Mouse (Mus musculus): ENCODE measurements at regions not wholly inside any gene's neighbourhood (a gene's known extent, or its start where the extent isn't known, plus 50 kb on each side); places are given as distances from the start of the nearest gene placed in this dataset.
"Not testable (repeated sequence)": the region's sequence is repeated elsewhere in the genome, so short reads cannot be mapped to it uniquely, and the experiment has no call there.

DNA sequence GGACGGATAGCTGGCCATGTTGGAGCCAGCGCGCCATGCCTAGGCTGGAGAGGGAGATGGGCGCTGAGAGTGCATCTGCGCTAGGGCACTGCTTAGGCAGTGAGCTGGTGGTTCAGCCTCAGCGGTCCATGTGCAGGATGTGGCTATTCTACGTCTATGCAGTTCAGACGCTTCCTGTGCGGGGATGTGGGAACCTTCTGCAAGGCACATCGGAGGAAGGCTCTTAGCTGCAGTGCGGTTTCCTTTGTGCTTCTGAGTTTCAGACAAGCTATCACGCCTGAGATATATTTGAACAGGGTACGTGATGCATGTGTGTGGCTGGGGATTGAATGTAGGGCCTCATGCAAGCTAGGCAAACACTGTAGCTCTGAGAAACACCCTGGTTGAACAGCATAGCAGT, 54.4 kb upstream of the Lrpprc start:
- H3K4me1 ChIP-seq = no peaks in the 10 kb centered on the region
- WGBS = 92% methylated on average over 13 of the region's 13 CpGs
- no peak overlapping the region for H3K4me3 ChIP-seq
- 0 out of 2 replicates have a peak, but pooled peaks cover 4% of the 10 kb centered on the region for H3K27me3 ChIP-seq (ENCODE audit: low read depth, poor library complexity, severe bottlenecking)
- no peak overlapping the region for H3K27ac ChIP-seq
- no peaks in the 10 kb centered on the region for H3K36me3 ChIP-seq
- DNase-seq (ENCODE audit: low spot score) = no peak
- H3K9me3 ChIP-seq (replicated peaks) = no peaks in the 10 kb centered on the region

DNA sequence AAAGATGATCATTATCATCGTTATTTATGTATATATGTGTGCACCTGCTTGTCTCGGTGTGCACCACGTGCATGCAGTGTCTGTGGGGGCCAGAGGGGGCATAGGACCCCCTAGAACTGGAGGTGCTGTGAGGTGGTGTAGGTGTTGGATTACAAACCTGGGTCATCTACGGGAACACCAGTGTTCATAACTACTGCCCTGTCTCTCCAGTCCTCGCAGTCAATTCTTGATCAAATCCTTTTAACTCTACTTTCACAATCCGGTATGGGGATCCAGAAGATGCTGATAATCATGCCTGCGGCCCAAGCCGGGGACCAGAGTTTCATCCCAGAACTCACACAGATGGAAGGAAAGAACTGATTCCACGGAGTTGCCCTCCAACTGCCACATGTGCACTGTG, 55.6 kb upstream of the Lrpprc start:
- 91% methylated on average over 9 of the region's 9 CpGs for WGBS
- DNase-seq (ENCODE audit: low spot score) = no peak
- H3K4me1 ChIP-seq = no peaks in the 10 kb centered on the region
- no peaks in the 10 kb centered on the region for H3K9me3 ChIP-seq (replicated peaks)
- H3K4me3 ChIP-seq = no peak overlapping the region
- 0 out of 2 replicates have a peak, but pooled peaks cover 4% of the 10 kb centered on the region for H3K27me3 ChIP-seq (ENCODE audit: low read depth, poor library complexity, severe bottlenecking)
- no peak overlapping the region for H3K27ac ChIP-seq
- no peaks in the 10 kb centered on the region for H3K36me3 ChIP-seq

DNA sequence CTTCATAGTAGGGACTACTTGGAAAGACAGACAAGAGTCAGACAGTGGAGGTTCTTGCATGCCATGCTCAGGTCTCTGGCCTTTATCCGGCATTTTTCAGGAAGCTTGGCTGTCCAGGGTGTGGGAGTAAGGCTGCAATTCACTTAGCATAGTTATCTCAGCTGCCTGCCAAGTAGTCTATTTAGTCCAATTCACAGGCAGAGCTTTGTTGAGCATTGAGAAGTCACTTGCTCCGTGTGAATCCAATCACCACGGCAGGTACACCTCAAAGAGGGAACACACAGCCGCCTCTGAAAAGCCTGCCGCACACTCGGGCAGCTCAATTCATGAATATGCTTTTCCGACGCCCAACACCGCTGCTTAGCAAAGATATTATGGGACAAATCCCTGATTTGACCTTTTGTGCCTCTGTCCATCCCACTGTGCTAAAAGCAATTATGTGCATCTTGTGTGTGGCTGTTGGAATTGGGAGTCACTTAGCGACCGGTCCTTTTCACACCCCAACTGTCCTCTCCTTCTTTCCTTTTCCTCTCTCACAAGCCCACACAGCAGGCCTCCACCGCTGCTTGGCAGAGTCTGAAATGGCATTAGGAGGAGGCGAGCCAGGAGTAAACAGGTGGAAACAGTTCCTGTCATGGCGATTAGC, 57.9 kb upstream of the Lrpprc start:
- H3K27me3 ChIP-seq (ENCODE audit: low read depth, poor library complexity, severe bottlenecking) = 0 out of 2 replicates have a peak, but pooled peaks cover 4% of the 10 kb centered on the region
- H3K4me3 ChIP-seq = no peak overlapping the region
- H3K27ac ChIP-seq = no peak overlapping the region
- no peaks in the 10 kb centered on the region for H3K4me1 ChIP-seq
- no peak for DNase-seq (ENCODE audit: low spot score)
- no peaks in the 10 kb centered on the region for H3K36me3 ChIP-seq
- H3K9me3 ChIP-seq (replicated peaks) = no peaks in the 10 kb centered on the region
- WGBS = 53% methylated on average over 14 of the region's 14 CpGs

DNA sequence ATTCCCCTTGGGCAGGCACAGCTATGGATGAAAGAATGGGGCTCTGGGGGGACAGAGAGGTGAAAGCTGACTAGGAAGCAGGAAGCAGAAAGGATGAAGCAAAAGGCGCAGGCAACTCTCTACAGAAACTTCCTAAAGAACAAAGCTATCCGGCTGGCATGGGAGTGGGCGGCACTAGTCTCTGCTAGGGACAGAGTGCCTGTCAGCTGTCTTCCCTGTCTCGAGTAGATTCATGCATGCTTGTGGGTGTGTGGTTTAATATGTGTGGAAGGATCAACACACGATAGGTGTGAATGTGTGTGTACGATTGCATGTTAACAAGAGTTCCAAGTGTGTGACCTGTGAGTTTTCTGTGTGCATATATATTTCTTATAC, 58.4 kb upstream of the Lrpprc start:
- H3K9me3 ChIP-seq (replicated peaks) = no peaks in the 10 kb centered on the region
- no peak overlapping the region for H3K4me3 ChIP-seq
- H3K36me3 ChIP-seq = no peaks in the 10 kb centered on the region
- no peak overlapping the region for H3K27ac ChIP-seq
- WGBS = 71% methylated on average over 6 of the region's 6 CpGs
- no peak for DNase-seq (ENCODE audit: low spot score)
- H3K27me3 ChIP-seq (ENCODE audit: low read depth, poor library complexity, severe bottlenecking) = 0 out of 2 replicates have a peak, but pooled peaks cover 4% of the 10 kb centered on the region
- H3K4me1 ChIP-seq = no peaks in the 10 kb centered on the region

DNA sequence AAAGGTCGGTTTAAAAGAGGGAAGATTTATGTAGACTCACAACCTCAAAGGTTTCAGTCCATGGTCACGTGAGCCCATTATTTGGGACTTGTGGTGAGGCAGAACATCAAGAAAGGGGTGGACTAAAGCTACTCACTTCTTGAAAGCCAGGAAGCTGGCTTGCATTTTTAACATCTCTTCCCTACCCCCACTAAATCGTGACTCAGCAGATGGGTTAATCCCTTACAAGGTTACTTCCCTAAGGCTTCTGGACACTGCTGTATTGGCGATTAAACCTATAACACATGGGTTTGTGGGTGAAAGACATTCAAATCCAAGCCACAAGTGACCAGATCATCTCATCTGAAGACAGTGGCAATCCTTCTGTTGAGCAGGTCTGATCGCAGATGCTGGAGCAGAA, 59.9 kb upstream of the Lrpprc start:
- peaks cover 3% of the 10 kb centered on the region; the same call in 1 of the 2 replicates for H3K4me1 ChIP-seq
- no peaks in the 10 kb centered on the region for H3K9me3 ChIP-seq (replicated peaks)
- no peak overlapping the region for H3K4me3 ChIP-seq
- DNase-seq (ENCODE audit: low spot score) = no peak
- H3K36me3 ChIP-seq = no peaks in the 10 kb centered on the region
- 73% methylated on average over 5 of the region's 5 CpGs for WGBS
- H3K27ac ChIP-seq = no peak overlapping the region
- H3K27me3 ChIP-seq (ENCODE audit: low read depth, poor library complexity, severe bottlenecking) = 0 out of 2 replicates have a peak, but pooled peaks cover 4% of the 10 kb centered on the region

DNA sequence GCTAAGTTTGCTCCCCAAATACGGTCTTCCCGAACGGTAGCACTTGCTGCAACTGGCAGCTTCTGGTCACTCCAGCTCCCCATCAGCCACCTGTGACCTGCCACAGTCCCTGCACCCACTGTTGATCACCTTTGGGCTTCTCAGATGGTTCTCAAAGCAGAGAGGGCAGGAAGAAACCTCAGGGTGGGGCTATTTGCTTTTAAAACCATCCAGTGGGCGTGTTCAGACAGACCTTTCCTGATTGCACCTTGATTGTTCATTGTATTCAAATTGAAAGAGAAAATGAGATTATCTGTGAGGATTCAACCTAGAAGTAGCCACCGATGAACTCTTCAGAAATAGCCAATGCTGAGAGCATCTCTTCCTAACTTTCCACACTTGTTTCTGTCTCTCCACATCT, 60.3 kb upstream of the Lrpprc start:
- Histone ChIP-seq H3K36me3 (no peaks in the 10 kb centered on the region), H3K9me3 (replicated peaks) (no peaks in the 10 kb centered on the region), H3K27ac (no peak overlapping the region), H3K27me3 (ENCODE audit: low read depth, poor library complexity, severe bottlenecking) (0 out of 2 replicates have a peak, but pooled peaks cover 4% of the 10 kb centered on the region), H3K4me1 (peaks cover 7% of the 10 kb centered on the region; the same call in 1 of the 2 replicates), H3K4me3 (no peak overlapping the region)
- DNase-seq (ENCODE audit: low spot score) = no peak
- 89% methylated on average over 5 of the region's 5 CpGs for WGBS

DNA sequence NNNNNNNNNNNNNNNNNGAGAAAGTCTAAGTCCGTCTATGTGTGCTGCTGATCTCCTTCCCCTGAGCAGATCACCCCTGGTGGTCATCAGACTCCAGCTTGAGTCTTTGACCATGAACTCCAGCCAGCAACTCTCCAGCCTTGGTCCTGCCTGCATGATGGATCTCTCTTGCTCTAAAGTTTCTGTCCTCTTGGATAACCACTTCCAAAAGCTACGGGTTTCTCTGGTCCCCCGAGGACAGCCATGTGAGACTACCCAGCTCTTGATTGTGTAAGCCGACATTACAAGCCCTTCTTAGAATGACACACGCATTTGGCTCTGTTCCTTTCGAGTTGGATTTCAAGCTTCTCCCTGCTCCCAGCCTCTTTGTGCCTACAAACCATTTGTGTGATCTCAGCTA, 66.4 kb upstream of the Lrpprc start:
- no peak overlapping the region for H3K27ac ChIP-seq
- WGBS = 90% methylated on average over 6 of the region's 6 CpGs
- DNase-seq (ENCODE audit: low spot score) = no peak
- H3K36me3 ChIP-seq = no peaks in the 10 kb centered on the region
- peaks cover 21% of the 10 kb centered on the region for H3K4me1 ChIP-seq
- no peaks in the 10 kb centered on the region for H3K27me3 ChIP-seq (ENCODE audit: low read depth, poor library complexity, severe bottlenecking)
- H3K9me3 ChIP-seq (replicated peaks) = no peaks in the 10 kb centered on the region
- H3K4me3 ChIP-seq = no peak overlapping the region

DNA sequence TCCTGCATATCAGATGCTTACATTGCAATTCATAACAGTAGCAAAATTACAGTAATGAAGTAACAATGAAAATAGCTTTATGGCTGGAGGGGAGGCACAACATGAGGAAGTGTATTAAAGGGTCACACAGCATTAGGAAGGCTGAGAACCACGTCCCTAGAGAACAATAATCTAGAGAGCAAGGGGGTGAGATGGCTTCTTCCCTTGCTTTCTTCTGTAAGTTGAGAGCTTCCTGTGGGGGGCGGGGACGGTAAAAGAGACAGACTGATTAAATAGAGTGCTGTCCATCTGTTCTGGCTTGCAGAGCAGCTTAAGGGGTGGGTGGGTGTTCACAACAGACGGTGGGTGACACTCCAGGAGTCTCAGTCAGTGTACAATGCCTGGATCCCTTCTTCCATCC, 68.2 kb upstream of the Lrpprc start:
- Histone ChIP-seq H3K36me3 (no peaks in the 10 kb centered on the region), H3K4me3 (no peak overlapping the region), H3K4me1 (peaks cover 21% of the 10 kb centered on the region), H3K27ac (no peak overlapping the region), H3K27me3 (ENCODE audit: low read depth, poor library complexity, severe bottlenecking) (no peaks in the 10 kb centered on the region), H3K9me3 (replicated peaks) (no peaks in the 10 kb centered on the region)
- no peak for DNase-seq (ENCODE audit: low spot score)
- 49% methylated on average over 4 of the region's 4 CpGs for WGBS

DNA sequence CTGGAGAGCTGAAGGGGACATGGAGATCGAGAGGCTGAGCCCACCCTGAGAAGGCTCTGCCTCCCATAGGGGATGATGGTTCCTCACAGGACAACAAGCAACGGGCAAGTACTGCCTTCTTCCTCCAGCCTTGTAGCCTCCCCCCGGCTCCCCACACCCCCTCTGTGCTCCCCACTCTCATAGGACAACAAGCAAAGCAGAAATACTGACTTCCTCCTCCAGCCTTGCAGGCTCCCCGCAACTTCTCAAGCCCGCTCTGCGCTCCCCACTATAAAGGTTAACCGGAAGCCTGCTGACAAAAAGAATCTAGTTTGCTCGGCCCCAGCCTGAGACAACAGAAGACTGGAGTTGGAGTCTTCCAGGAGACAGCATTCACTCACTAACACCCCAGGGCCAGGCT, 69.3 kb upstream of the Lrpprc start:
- Histone ChIP-seq H3K36me3 (no peaks in the 10 kb centered on the region), H3K27ac (no peak overlapping the region), H3K9me3 (replicated peaks) (no peaks in the 10 kb centered on the region), H3K4me1 (peaks cover 21% of the 10 kb centered on the region), H3K27me3 (ENCODE audit: low read depth, poor library complexity, severe bottlenecking) (no peaks in the 10 kb centered on the region), H3K4me3 (no peak overlapping the region)
- WGBS = 83% methylated on average over 8 of the region's 8 CpGs
- DNase-seq (ENCODE audit: low spot score) = no peak

DNA sequence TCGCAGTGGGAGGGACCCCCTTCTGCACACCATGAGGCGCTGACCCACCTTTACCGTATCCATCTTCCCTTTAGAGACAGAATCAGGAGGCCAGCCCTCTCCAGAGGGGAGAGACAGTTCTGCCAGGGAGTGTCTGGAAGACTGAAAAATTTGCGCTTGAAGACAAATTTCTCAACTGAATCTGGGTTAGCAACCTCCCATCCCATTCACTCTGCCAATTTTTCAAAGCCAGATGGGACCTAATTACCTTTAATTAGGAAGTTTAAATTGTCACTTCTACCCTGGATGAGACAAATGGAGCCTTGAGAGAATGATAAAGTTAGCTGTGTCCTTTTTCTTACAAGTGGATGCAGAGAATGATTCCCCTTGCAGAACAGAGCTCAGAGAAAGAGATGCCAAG, 70.2 kb upstream of the Lrpprc start:
- DNase-seq (ENCODE audit: low spot score) = no peak
- 81% methylated on average over 4 of the region's 4 CpGs for WGBS

DNA sequence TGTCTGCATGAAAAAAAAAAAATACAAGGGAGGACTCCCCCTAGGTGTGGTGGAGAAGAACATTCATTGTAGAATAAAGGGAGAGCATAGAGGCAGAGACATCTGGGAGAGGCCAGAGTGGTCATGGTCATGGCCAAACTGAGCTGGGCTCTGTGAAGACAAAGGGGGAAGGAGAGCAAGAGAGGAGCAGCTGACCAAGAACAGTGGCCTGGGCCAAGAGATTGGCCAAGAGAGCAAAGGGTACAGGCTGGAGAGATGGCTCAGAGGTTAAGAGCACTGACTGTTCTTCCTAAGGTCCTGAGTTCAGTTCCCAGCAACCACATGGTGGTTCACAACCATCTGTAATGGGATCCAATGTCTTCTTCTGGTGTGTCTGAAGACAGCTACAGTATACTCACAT, 73.6 kb upstream of the Lrpprc start:
- H3K27me3 ChIP-seq (ENCODE audit: low read depth, poor library complexity, severe bottlenecking); H3K4me3 ChIP-seq; H3K27ac ChIP-seq; H3K9me3 ChIP-seq (replicated peaks); H3K36me3 ChIP-seq; DNase-seq (ENCODE audit: low spot score); H3K4me1 ChIP-seq: not testable (repeated sequence)

More for the DNA sequence above, 70.2 kb upstream of the Lrpprc start:
- Histone ChIP-seq H3K27ac (no peak overlapping the region), H3K27me3 (ENCODE audit: low read depth, poor library complexity, severe bottlenecking) (no peaks in the 10 kb centered on the region), H3K4me1 (peaks cover 14% of the 10 kb centered on the region), H3K4me3 (no peak overlapping the region), H3K36me3 (no peaks in the 10 kb centered on the region), H3K9me3 (replicated peaks) (no peaks in the 10 kb centered on the region)

DNA sequence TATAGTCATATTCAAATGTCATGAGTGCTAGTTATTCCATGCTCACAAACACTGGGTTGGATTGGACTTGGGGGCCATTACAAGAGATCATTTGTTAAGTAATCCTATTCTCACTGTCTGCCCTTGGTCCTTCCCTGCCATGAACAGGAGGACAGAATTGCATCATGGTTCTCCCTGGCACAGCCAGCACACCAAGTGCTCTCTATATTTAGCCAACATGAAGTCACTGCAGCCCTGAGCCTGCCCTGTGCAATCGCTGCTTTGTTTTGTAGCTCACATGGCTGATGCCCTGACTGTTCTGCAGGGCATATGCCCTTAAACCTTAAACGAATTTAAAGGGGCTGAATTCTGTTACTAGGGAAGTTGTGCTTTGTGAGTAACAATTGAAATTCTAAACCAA, 74.6 kb upstream of the Lrpprc start:
- Histone ChIP-seq H3K9me3 (replicated peaks) (no peaks in the 10 kb centered on the region), H3K4me1 (peaks cover 5% of the 10 kb centered on the region; the same call in 1 of the 2 replicates), H3K36me3 (no peaks in the 10 kb centered on the region), H3K4me3 (no peak overlapping the region), H3K27me3 (ENCODE audit: low read depth, poor library complexity, severe bottlenecking) (no peaks in the 10 kb centered on the region), H3K27ac (no peak overlapping the region)
- DNase-seq (ENCODE audit: low spot score) = no peak
- WGBS = 83% methylated on average over 2 of the region's 2 CpGs

DNA sequence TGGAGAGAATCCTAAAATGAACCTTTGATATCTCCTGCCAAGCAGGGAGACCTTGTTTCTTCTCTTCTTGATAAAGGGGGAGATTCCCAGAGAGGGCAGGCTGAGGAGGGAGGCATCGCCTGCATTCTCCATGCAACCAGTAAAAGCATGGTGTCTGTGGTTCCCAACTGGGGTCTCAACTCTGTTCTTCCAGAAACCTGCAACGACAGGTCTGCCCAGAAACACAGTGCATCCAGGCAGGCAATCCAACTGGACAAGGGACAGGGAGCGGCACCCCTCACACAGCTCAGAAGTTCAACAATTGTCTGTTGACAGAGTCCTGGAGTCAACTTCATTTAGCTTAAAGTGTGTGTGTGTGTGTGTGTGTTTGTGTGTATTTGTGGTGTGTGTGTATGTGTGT, 75.0 kb upstream of the Lrpprc start:
- H3K36me3 ChIP-seq = no peaks in the 10 kb centered on the region
- no peak overlapping the region for H3K4me3 ChIP-seq
- no peak for DNase-seq (ENCODE audit: low spot score)
- 0 out of 2 replicates have a peak, but pooled peaks cover 1% of the 10 kb centered on the region for H3K4me1 ChIP-seq
- 78% methylated on average over 3 of the region's 3 CpGs for WGBS
- H3K9me3 ChIP-seq (replicated peaks) = no peaks in the 10 kb centered on the region
- H3K27ac ChIP-seq = no peak overlapping the region
- no peaks in the 10 kb centered on the region for H3K27me3 ChIP-seq (ENCODE audit: low read depth, poor library complexity, severe bottlenecking)

Data from limb, embryonic 10.5 days (tissue).